Mouse (Mus musculus): Measurements from ENCODE around the gene Slc37a1.

- TF ChIP-seq CTCF (IDR thresholded peaks at IDR 0.05; ENCODE audit: control insufficient read depth, insufficient read depth, insufficient read length) (no peak), USF1 (IDR thresholded peaks at IDR 0.05; ENCODE audit: low read depth) (no peak), FOSL1 (IDR thresholded peaks at IDR 0.05; ENCODE audit: insufficient read depth, low read length, poor library complexity, severe bottlenecking) (no peak), MYOD1 (IDR thresholded peaks at IDR 0.05; ENCODE audit: control insufficient read depth, insufficient read length, low read depth) (no peak), MYOG (IDR thresholded peaks at IDR 0.05; ENCODE audit: control insufficient read depth, extremely low read depth, insufficient read length) (no peak), MAX (IDR thresholded peaks at IDR 0.05) (no peak)
These were observed 36.8 kb downstream of the Slc37a1 start for GRCm38 (mm10) chr17:31323379-31323778.
